Mouse (Mus musculus) B cell, adult 2 months (primary cell): Measurements from ENCODE around the gene Ttc7b.
A peak's percentile ranks its signal among the peaks of the same experiment; 100 is the strongest.

Experiments used
- DNase-seq, 2 experiments: peaks; one replicate each; pipeline ENCODE4 v3.0.0; 2022

The Ttc7b gene

DNA sequence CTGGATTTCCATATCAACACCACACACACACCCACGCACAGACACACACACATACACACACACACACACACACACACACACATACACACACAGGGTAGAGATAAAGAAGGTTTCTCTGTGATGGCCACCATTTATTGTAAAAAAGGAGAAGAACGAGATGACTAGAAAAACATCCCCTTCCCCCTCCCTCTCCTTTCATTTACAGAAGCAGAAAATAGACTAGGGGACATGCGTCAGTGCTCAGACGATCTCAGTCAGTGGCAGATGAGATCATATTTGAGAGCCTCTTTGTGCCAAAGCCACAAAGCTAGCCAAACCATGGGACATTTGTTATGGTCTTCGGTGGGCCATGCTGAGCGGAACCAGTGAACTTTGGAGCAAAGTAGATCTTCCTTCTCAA is 75.4 kb downstream of the Ttc7b start:
- peak; percentile 50 to 56 for DNase-seq

DNA sequence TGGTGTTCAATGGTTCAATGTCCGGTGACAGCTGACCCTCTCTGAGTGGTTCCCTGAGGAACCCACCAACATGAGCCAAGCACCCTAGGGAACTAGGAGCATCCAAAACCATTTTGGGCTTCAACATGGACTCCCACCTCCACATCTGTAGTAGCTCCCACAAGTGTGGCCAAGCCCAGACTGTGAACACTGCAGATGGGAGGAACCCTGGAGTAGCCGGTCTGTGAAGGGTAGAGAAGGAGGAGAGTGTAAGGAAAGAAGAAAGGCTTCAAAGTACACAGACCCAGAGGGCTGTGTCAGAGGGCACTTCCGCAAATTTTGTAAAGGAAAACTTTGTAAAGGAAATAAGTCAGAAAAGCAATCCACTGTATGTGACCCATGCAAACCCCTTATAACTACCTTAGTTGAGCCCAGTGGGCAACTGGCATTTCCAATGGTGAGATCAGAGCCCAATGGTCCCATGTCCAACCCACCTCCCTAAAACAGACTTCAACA is 75.9 kb downstream of the Ttc7b start:
- no peak for DNase-seq

DNA sequence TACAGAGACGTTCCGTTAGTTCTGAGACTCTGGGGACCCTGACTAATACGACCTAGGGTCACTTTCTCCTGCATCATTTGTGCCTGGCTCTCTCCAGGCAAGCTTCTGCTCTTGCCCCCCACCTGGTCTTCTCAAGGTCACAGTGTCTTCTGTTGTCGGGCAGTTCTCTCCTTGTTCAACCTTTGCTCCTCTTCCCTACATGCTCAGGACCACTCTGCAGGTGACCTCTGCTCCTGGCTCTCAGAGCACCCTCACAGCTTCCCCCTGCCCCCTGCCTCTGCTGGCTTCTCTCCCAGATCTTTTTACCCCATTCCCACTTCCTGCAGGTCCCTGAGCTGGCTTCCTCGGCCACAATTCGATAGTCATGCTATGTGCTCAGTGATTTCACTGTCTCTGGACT is 77.2 kb downstream of the Ttc7b start:
- no peak for DNase-seq

DNA sequence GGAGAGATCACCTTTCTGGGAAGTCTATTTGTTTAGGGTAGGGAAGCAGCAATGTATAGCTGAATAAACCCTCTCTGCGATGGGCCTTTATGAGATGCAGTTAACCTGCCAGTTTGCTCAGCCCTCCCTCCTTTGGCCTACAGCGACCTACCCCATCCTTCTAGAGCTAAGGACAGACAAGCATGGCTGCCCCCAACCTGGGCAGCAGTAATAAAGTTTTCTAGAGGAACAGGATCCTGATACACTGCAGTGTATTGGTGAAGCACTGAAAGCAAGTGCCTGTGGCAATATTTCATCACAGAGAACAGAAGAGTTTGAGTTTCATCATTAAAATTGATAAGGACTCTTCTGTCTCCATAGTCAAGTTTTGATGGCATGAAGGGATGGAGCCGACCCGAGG is 79.0 kb downstream of the Ttc7b start:
- no peak for DNase-seq

DNA sequence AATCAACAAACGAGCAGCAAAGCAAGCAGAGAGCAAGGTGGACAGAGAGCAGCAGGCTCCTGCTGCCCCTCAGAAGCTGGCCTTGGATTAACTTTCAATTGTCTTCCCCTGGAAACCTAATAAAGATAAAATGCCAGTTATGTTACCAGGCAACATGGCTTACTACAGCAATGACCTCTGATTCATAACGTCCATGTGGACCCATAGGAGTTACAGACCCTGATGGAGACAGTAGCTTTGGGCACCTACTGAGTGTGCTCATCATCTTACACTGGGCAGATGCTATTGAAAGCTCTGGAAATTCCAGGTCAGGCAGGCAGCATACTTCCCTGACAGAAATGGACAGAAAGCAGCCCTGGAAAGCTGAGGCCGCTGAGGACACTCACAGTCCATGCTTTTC is 80.7 kb downstream of the Ttc7b start:
- DNase-seq: no peak

DNA sequence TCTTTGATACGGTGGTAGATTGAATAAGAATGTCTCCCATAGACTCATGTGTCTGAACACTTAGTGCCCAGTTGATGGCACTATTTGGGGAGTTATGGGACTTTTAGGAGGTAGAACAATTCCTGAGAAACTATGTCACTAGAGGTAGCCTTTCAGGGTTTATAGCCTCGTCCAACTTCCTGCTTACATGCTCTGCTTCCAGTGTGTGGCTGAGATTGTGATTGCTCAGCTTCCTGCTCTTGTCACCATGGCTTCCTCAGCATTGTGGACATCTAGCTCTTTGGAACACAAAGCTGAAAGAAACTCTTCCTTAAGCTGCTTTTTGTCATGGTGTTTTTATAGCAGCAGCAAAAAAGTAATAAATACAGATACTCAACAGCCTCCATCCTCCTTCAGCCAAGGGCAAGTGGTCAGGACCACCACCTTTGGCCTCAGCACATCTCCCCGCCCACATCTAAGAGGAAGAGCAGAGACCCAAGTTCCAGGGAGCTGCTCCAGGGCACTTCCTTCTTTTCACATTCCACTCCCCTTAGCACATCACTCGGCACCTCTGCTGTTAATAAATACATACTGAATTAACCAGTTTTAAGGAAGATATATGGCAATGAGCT is 81.4 kb downstream of the Ttc7b start:
- no peak for DNase-seq

DNA sequence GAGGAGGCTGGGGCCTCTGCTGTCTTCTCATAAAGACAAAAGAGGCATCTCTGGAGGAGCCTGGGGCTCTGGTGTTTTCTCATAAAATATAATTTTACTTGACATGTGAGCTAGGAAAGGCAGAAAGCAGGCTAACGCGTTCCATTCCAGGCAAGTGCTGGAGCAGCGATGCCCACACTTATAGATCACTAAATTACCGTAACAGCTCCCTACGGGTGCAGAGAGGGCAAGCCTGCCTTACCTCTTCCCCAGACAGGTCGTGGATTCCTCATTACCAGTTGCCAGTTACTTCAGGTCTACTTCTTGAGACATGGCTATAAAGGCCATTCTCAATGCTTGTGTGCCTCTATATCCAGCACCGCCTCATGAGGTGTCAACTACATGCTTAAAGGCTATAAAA is 82.1 kb downstream of the Ttc7b start:
- DNase-seq: no peak

DNA sequence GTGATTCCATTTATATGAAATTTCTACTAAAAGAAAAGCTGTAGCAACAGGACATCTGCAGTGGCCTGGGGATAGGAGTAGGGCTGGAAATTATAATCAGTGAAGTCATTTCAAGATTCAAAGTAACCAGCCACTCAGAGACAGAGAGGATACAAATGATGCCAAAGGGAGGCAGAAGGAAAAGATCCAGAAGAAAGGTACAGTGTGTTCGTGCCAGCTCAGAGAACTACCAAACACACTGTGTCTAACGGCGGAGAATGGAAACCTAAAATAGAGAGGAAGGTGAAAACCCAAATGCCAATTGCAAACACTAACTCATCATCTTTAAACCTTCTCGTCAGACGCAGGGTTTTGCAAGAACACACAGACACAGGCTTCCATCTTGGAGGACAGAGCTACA is 82.8 kb downstream of the Ttc7b start:
- no peak for DNase-seq

DNA sequence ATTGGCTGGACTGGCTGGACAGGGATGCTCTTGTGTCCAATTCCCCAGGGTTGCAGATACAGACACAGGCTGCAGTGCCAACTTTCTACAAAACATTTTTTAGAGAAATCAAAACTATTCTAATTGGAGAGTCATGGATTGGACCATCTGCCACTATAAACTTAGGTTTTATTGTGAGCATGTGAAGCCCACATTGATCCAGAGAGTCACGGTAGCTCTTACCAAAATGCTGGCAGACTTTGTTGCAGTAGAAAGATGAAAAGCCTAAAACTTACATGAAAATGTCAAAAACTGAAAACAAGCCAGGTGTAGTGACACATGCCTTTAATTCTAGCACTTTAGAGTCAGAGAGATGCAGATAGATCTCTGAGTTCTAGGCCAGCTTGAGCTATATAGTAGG is 84.9 kb downstream of the Ttc7b start:
- no peak for DNase-seq

DNA sequence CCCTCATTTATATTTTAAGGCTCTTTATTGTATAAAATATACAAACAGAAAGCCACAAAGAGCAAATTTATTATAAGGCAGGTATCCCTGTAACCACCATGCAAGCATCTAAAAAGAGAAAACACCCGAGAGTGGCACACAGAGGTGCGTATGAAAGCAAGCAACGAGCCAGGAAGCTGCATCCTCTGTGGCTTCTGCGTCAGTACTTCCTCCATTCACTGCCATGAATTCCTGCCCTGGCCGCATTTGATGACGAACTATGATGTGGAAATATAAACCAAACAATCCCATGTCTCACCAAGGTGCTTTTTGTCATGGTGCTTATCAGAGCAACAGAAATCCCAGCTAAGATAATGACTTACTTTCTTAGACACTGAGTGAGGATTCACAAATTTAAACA is 88.8 kb downstream of the Ttc7b start:
- no peak for DNase-seq

DNA sequence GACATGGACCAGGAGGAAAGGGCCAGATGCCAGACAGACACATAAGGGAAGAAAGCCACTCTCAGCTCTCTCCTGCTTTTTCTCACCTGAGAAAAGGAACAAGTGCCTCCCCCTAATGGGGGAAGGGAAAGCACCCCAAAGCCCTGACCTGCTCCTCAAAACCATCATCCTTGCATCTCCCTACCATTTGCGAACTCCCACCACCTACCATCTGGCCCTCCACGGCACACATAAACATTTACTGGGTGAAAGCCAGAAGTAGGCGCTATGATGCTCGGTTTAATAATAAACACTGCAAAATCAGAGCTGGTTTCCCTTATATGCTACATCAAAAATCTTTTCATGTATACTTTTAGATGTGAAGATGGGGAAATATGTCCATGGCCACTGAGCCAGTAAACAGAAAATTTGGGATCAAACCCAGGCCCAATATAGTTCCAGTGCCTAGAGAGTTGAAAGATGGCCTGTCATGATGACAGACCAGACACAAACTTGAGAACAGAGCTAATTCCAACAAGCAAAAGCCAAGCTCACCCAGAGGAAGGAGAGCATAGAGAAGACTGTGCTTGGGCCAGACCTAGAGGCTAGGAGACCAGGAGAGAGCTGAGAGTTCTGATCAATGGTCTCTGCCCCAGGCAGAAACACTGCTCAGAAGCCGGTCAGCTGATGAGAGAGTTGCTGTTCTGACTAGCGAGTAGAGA is 91.1 kb downstream of the Ttc7b start:
- DNase-seq: no peak

DNA sequence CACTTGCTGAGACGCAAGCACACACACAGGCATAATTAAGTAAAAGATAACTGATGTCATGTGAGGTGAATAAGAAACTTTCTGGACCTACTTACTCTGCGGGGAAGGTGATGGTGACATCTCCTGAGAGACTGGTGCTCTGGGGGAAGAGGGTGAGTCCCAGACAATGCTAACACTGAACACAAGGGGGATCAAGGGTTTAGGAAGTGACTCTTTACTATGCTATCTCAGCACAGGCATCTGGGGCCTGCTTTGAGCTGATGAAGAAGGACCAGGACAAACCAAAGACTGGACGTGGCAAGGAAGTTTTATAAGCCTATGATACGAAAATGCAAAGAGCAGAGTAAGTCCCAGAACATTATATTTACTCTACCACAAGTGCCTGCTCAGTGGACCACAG is 92.4 kb downstream of the Ttc7b start:
- no peak for DNase-seq

DNA sequence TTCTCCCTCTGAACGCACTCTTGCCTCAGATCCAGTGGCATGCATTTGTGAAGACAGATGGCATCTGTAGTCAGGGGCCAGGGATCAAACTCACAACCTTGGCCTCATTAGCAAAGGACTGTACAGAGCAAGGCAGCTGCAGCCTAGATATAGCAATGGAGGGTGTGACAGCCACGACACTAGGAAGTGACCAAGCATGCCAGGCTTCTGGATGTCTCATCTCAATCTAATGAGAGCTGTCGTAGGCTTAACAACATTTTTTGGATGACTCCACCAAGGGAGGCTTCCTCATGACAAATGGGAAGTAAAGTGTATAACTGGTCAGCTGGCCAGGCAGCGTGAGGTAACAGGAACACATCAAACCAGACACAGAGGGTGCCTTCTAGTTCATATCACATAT is 94.4 kb downstream of the Ttc7b start:
- DNase-seq: no peak

DNA sequence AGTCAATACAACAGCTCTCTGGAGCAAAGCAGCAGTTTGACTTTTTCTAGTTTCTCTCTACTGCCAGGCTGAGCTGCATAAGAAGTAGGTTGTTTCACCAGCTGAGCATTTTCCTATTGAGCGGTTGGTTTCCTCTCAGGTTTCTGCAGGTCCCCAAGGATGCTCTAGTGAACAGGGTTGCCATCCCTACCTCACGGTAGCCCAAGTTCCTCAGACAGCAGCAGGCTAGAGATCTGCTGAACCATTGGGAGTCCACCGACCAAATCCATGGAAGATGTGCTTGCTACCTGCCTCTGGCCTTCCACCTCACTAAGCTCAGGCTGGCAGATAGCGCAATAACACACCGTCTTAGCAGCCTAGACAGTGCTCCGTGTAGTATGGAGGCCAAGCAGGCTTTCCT is 95.6 kb downstream of the Ttc7b start:
- DNase-seq: no peak

DNA sequence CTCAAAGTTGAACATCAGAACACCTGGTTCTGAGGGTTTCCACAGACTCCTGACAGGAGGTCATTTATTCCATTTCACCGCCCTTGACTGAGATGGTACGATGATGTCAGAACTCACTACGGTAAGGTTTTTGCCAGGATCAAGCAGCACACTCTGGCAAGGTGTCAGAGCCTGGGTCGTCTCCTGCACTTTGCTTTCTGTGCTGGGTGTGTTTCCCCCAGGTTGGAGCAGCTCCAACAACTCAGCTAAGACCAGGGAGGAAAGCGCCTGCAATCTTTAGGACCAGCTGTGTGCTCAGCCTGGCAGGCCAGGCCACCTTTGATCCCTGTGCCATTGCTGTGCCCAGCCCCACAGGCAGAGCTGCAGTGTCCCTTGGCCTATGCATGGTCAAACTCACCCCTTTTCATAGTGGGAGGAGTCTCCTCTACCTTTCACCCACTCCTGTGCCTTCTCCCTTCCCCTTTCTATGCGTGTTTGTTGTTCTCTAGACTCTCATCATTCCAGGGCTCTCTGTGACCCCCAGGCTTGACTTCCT is 98.3 kb downstream of the Ttc7b start:
- no peak for DNase-seq

DNA sequence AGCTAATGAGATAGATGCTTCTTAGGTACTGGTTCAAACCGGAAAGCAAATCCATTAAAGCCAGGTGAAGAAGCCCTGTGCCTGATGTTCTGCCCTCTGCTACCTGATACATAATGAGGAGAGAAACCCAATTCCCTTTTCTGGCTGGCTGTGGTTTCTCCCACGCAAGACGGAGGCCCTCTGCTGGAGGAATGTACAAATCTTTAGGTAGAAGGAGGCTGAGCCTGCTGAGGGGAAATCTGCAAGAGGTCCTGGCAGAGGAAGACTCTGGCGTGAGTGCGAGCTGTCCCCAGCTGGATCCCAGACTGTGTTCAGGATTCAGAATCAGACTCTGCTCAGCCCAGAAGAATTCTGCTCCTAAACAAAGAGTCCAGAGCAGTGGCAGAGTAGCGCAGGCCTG is 99.1 kb downstream of the Ttc7b start:
- peak; percentile 52 to 56 for DNase-seq

DNA sequence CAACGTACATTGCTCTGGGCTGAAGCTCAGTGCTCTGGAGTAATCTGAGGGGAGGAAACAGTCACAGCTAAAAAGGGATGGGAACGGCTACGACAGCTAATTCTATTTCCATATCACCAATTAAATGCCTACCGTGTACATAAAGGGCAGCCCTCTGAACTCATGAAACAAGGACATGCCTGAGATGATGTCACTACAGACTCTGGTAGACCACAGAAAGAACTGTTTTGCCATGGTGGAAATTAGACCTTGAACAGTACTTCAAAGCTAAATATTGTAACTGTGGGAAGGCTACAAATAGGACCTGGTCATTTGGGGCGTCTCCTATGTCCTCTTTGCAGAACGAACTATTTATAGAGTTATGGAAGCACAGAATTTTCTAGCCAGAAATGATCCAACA is 99.7 kb downstream of the Ttc7b start:
- no peak for DNase-seq

DNA sequence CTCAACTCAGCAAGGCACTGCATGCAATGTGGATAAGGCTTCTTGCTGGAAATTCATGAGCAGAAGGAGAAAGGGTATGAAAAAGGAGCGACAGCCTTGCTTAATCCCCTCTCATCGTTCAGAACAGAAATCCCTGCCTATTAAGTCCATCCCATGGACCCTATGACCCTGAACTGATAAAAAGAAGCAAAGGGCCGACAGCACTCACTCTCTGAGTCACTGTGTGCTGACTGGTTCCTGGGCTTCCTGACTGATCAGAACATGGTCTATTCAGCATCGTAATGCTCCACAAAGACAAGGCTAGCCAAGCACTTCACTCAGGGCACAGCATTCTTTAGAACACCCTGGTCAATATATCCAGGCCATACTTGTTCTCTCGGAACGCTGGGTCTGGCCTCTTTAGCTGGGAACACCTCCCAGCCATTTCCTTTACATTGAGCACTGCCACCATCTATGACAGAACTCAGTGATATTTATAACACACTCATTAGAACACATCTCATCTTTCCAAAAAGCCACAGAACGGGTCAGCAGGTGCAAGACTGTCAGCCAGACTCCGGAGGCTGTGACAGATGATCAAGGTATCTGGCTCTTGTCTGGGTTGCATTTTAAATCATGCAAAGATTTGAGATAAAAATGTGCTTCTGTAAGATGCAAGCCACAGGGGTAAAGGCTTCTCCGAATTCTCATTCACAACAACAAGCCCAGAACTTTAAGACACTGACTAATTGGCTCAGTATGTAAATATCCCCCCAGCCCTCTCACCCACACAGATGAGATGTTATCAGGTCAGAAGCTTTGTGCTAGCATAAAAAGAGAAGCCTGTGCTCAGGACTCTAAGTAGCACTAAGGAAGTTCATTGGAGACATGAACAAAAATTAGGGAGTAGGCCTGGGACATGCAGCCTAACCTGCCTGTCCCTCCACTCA is 100.4 kb downstream of the Ttc7b start:
- DNase-seq: no peak

DNA sequence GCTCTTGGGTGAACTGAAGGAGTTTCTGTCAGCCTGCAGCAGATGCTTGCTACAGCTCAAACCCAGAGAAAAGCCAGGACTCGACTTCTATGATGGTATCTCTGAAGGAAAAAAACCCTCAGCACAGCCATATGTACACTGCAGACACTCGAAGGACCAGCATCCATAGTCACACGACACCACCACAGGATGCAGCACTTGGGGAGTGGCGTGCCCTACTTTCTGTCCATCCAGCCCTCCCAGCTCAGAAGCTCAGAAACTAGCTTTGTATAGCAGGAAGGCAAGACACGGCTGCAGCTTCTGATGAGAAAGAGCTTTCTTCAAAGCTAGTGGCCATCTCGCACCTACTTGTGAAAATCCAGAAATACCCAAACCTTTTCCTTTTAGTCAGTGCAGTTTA is 104.8 kb downstream of the Ttc7b start:
- no peak for DNase-seq

DNA sequence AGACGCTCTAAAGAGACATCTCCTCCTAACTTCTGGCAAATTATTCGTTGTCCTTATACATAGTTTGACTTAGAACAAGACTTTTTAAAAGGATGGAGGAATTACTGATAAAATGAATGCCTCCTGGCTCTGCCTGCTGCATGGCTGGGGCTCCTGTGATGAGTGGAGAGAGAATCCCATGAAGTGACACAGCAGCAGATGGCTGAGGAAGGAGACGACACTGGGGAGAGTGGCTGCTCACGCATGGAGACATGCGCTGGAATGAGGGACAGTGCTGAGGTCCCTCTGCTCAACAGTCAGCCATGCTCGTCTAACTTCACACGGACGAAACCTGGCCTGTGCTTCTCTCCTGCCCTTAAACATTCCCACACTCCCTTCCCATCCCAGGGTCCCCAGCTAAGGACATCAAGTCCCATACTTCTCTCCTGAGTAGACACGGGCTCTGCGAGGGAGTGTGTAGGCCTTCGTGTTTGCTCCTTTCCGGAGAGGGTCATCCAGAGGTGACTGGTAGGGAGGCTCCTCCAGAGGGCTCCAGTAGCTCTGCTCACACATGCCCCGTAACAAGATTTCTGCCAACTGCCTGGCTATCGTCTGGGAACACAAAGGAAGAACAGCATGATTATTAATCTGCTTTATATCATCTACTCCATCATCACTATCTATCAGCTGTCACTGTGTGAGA is 105.8 kb downstream of the Ttc7b start:
- DNase-seq: no peak

DNA sequence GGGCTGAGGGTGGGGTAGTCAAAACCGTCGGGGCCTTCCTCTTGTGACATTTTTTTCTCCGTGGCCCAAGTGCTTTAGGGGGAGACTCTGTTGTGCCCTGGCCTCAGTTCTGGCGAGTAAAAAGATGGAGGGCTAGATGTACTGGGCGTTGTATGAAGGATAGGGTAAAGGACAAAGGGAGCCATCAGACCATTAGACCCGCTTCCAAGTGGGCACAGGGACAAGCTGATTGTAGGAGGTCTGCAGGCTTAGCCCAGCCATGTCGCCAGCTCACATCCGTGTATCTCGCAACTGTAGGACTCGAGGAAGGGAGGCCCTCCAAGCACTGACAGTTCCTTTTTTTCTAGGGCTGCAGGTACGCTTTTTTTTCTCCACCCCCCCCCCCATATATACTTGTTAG is 111.9 kb downstream of the Ttc7b start:
- no peak for DNase-seq

DNA sequence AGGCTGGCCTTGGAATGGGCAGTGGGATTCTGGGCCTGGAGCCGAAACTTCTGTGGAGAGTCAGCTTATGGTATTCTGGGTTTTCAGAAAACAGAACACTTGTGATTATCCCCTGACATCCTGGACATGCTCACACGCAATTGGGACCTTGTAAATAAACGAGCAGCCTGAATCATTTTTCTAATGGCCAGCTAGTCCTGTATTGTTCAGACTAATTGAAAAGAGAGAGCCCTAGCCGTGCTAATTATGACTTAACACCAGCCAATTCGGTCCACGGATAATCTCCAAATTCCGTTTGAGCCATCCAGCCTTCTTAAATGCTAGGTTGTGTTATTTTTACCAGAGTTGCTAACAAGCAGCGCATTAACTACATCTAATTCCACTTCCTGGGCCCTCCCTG is 112.5 kb downstream of the Ttc7b start:
- no peak for DNase-seq

DNA sequence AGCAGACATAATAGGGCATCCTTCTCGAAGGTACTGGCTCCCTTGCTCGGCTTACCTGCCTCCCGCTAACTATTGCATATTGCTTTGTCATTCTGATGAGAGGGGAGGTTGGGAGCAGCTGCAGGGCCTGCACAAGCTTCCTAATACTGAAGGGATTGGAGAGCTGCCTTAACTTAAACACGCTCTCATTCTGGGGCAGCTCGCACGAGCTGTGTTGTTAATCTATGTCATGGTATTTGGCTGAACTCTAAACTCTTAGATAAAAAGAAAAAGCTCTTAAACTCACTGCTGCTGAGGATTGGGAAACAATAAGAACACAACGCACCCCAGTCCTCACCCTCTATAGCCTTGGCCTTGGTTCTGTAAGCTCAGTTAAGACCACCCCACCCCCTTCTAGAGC is 113.3 kb downstream of the Ttc7b start:
- no peak for DNase-seq
